Mouse (Mus musculus) heart, embryonic 15.5 days (tissue): Measurements from ENCODE around the gene Itsn1. TPM values are rescaled to one million over a fixed set of nuclear protein-coding genes. Genes with fewer than 3 reads are reported as not detected.

ENCODE experiments used
- ATAC-seq: fragments of 200-750 bp; cut with Nextera tagmentation; replicated peaks from 2 replicates; pipeline ENCODE4 v1.8.0; 2017; ENCODE audit warnings: low read depth, moderate TSS enrichment; ENCODE audit not compliant: insufficient number of reproducible peaks, insufficient read depth, low FRiP score
- H3K27ac ChIP-seq: fragments of 300-500 bp; sonication (generic); 2 replicates; pipeline ENCODE4 v1.5.1; 2015; ENCODE audit warnings: mild to moderate bottlenecking, inconsistent platforms
- H3K27me3 ChIP-seq: fragments of 300-500 bp; sonication (generic); 2 replicates; pipeline ENCODE4 v1.6.1; 2015; ENCODE audit warnings: inconsistent platforms
- H3K36me3 ChIP-seq: fragments of 300-500 bp; sonication (generic); 2 replicates; pipeline ENCODE4 v1.6.1; 2015; ENCODE audit warnings: mild to moderate bottlenecking, inconsistent platforms
- H3K4me1 ChIP-seq: fragments of 300-500 bp; sonication (generic); replicated peaks from 2 replicates; pipeline ENCODE4 v1.6.1; 2015; ENCODE audit warnings: inconsistent platforms
- H3K4me2 ChIP-seq: fragments of 300-500 bp; sonication (generic); 2 replicates; pipeline ENCODE4 v1.6.1; 2015; ENCODE audit warnings: inconsistent platforms, mild to moderate bottlenecking, moderate library complexity
- H3K4me3 ChIP-seq: fragments of 300-500 bp; sonication (generic); 2 replicates; pipeline ENCODE4 v1.5.1; 2015; ENCODE audit warnings: mild to moderate bottlenecking, inconsistent platforms
- H3K9ac ChIP-seq: fragments of 300-500 bp; sonication (generic); 2 replicates; pipeline ENCODE4 v1.6.1; 2015; ENCODE audit warnings: mild to moderate bottlenecking, inconsistent platforms
- H3K9me3 ChIP-seq: fragments of 300-500 bp; sonication (generic); replicated peaks from 2 replicates; pipeline ENCODE4 v1.6.1; 2016; ENCODE audit warnings: inconsistent platforms
- WGBS: fragments of 180-500 bp; shearing (Covaris S2); methylation state at CpG from one replicate; pipeline ENCODE4 v1.1.7; 2015; ENCODE audit warnings: mixed read lengths; 5-methylcytosine and 5-hydroxymethylcytosine counted together
- polyA plus RNA-seq: library from polyadenylated mRNA; unstranded; fragments of >200 nt; fragmentation: Nextera tagmentation; extraction: Ambion mirVana; gene quantifications from 2 replicates; pipeline ENCODE4 v1.2.1, GENCODE M21; 2015

The Itsn1 gene
- polyA plus RNA-seq, 1 experiment from 2014 or later = 17.6 TPM

- Histone ChIP-seq H3K27ac (no peak overlapping the region), H3K4me2 (no peak overlapping the region), H3K4me1 (no peaks in the 10 kb centered on the region), H3K9me3 (no peaks in the 10 kb centered on the region), H3K4me3 (no peak overlapping the region), H3K9ac (no peak overlapping the region), H3K27me3 (no peaks in the 10 kb centered on the region), H3K36me3 (peaks cover 42% of the 10 kb centered on the region)
- WGBS = 81% methylated on average over 3 of the region's 3 CpGs
- no peak for ATAC-seq
These were observed 26.3 kb upstream of the Itsn1 start for GRCm38 (mm10) chr16:91702771-91703188.

- Histone ChIP-seq H3K27me3 (no peaks in the 10 kb centered on the region), H3K27ac (no peak overlapping the region), H3K4me1 (no peaks in the 10 kb centered on the region), H3K9ac (no peak overlapping the region), H3K36me3 (peaks cover 38% of the 10 kb centered on the region), H3K4me2 (no peak overlapping the region), H3K9me3 (no peaks in the 10 kb centered on the region), H3K4me3 (no peak overlapping the region)
- ATAC-seq = no peak
- 77% methylated on average over 14 of the region's 14 CpGs for WGBS
These were observed 24.3 kb upstream of the Itsn1 start for GRCm38 (mm10) chr16:91704603-91705340.

- H3K4me2 ChIP-seq = no peak overlapping the region
- no peaks in the 10 kb centered on the region for H3K27me3 ChIP-seq
- ATAC-seq = no peak
- no peak overlapping the region for H3K4me3 ChIP-seq
- no peaks in the 10 kb centered on the region for H3K4me1 ChIP-seq
- H3K9me3 ChIP-seq = no peaks in the 10 kb centered on the region
- WGBS = 65% methylated on average over 7 of the region's 7 CpGs
- H3K27ac ChIP-seq = no peak overlapping the region
- no peak overlapping the region for H3K9ac ChIP-seq
- peaks cover 34% of the 10 kb centered on the region for H3K36me3 ChIP-seq
These were observed 18.8 kb upstream of the Itsn1 start for GRCm38 (mm10) chr16:91710241-91710640.

GRCm38 (mm10) chr16:91716927-91717349 lies 12.1 kb upstream of the Itsn1 start:
- no peaks in the 10 kb centered on the region for H3K4me1 ChIP-seq
- peak; percentile 73 for ATAC-seq
- no peak overlapping the region for H3K4me3 ChIP-seq
- no peak overlapping the region for H3K4me2 ChIP-seq
- no peaks in the 10 kb centered on the region for H3K27me3 ChIP-seq
- WGBS = 51% methylated on average over 11 of the region's 11 CpGs
- H3K27ac ChIP-seq = no peak overlapping the region
- peaks cover 41% of the 10 kb centered on the region for H3K36me3 ChIP-seq
- H3K9me3 ChIP-seq = no peaks in the 10 kb centered on the region
- no peak overlapping the region for H3K9ac ChIP-seq

- WGBS = 65% methylated on average over 4 of the region's 4 CpGs
- H3K4me2 ChIP-seq = no peak overlapping the region
- H3K4me1 ChIP-seq = no peaks in the 10 kb centered on the region
- 0 out of 2 replicates have a peak, but pooled peaks have one; percentile 16 for ATAC-seq
- H3K9ac ChIP-seq = no peak overlapping the region
- no peak overlapping the region for H3K27ac ChIP-seq
- no peak overlapping the region for H3K4me3 ChIP-seq
- H3K9me3 ChIP-seq = no peaks in the 10 kb centered on the region
- peaks cover 38% of the 10 kb centered on the region for H3K36me3 ChIP-seq
- H3K27me3 ChIP-seq = no peaks in the 10 kb centered on the region
These were observed 11.7 kb upstream of the Itsn1 start for GRCm38 (mm10) chr16:91717399-91717798.

- 52% methylated on average over 3 of the region's 3 CpGs for WGBS
- H3K9ac ChIP-seq = no peak overlapping the region
These were observed 4.8 kb upstream of the Itsn1 start for GRCm38 (mm10) chr16:91724247-91724646.

GRCm38 (mm10) chr16:91727433-91727832 lies 1.6 kb upstream of the Itsn1 start:
- Histone ChIP-seq H3K4me3 (peak overlapping the region; percentile 85), H3K27me3 (no peaks in the 10 kb centered on the region), H3K9ac (0 out of 2 replicates have a peak overlapping the region, but pooled peaks have one; percentile 58), H3K4me2 (peak overlapping the region; percentile 66), H3K4me1 (peaks cover 28% of the 10 kb centered on the region), H3K9me3 (no peaks in the 10 kb centered on the region), H3K27ac (peak overlapping the region; percentile 70; the same call in 1 of the 2 replicates), H3K36me3 (no peaks in the 10 kb centered on the region)
- WGBS = 86% methylated on average over 15 of the region's 15 CpGs
- no peak for ATAC-seq

More at GRCm38 (mm10) chr16:91724247-91724646, 4.8 kb upstream of the Itsn1 start:
- no peaks in the 10 kb centered on the region for H3K27me3 ChIP-seq
- H3K4me1 ChIP-seq = peaks cover 12% of the 10 kb centered on the region
- no peak overlapping the region for H3K4me3 ChIP-seq
- H3K27ac ChIP-seq = no peak overlapping the region
- 0 out of 2 replicates have a peak, but pooled peaks cover 9% of the 10 kb centered on the region for H3K36me3 ChIP-seq
- H3K4me2 ChIP-seq = no peak overlapping the region
- ATAC-seq = no peak
- no peaks in the 10 kb centered on the region for H3K9me3 ChIP-seq

GRCm38 (mm10) chr16:91728123-91729065 lies 687 bp upstream of the Itsn1 start, which contains the start of gene Cryzl1:
Gene Cryzl1, minus strand, starts transcription at chr16:91728975.
- H3K27ac ChIP-seq = peak within 1 kb of the TSS; percentile 95
- H3K4me3 ChIP-seq = peak within 1 kb of the TSS; percentile 85
- peak within 1 kb of the TSS; percentile 76 for H3K4me2 ChIP-seq
- H3K9me3 ChIP-seq = no peaks in the 10 kb centered on the region
- H3K4me1 ChIP-seq = peaks cover 28% of the 10 kb centered on the region
- under 1% methylated on average over 46 of the region's 46 CpGs for WGBS
- peak; percentile 92 for ATAC-seq
- peak within 1 kb of the TSS; percentile 78 for H3K9ac ChIP-seq
- no peaks in the 10 kb centered on the region for H3K36me3 ChIP-seq
- H3K27me3 ChIP-seq = no peaks in the 10 kb centered on the region

GRCm38 (mm10) chr16:91729821-91730441 lies 850 bp downstream of the Itsn1 start:
- H3K4me1 ChIP-seq = peaks cover 32% of the 10 kb centered on the region
- WGBS = 0% methylated on average over 40 of the region's 44 CpGs
- ATAC-seq = no peak

GRCm38 (mm10) chr16:91730446-91730845 lies 1.4 kb downstream of the Itsn1 start:
- H3K4me1 ChIP-seq = peaks cover 37% of the 10 kb centered on the region
- H3K27ac ChIP-seq = peak overlapping the region; percentile 95
- H3K36me3 ChIP-seq = no peaks in the 10 kb centered on the region
- ATAC-seq = no peak
- H3K9ac ChIP-seq = peak overlapping the region; percentile 78
- peak overlapping the region; percentile 76 for H3K4me2 ChIP-seq
- WGBS = 4% methylated on average over 11 of the region's 11 CpGs
- peak overlapping the region; percentile 85 for H3K4me3 ChIP-seq
- no peaks in the 10 kb centered on the region for H3K27me3 ChIP-seq
- no peaks in the 10 kb centered on the region for H3K9me3 ChIP-seq

More at GRCm38 (mm10) chr16:91729821-91730441, 850 bp downstream of the Itsn1 start:
- H3K9me3 ChIP-seq = no peaks in the 10 kb centered on the region
- peak overlapping the region; percentile 85 for H3K4me3 ChIP-seq
- peak overlapping the region; percentile 95 for H3K27ac ChIP-seq
- H3K4me2 ChIP-seq = peak overlapping the region; percentile 76
- no peaks in the 10 kb centered on the region for H3K36me3 ChIP-seq
- peak overlapping the region; percentile 78 for H3K9ac ChIP-seq
- H3K27me3 ChIP-seq = no peaks in the 10 kb centered on the region

GRCm38 (mm10) chr16:91732816-91733215 lies 3.7 kb downstream of the Itsn1 start:
- no peak overlapping the region for H3K4me3 ChIP-seq
- no peak for ATAC-seq
- no peak overlapping the region for H3K4me2 ChIP-seq
- 55% methylated on average over 2 of the region's 2 CpGs for WGBS
- H3K9me3 ChIP-seq = no peaks in the 10 kb centered on the region
- H3K4me1 ChIP-seq = peaks cover 45% of the 10 kb centered on the region
- no peak overlapping the region for H3K9ac ChIP-seq
- no peaks in the 10 kb centered on the region for H3K27me3 ChIP-seq
- no peaks in the 10 kb centered on the region for H3K36me3 ChIP-seq
- H3K27ac ChIP-seq = no peak overlapping the region
